Mouse (Mus musculus) G1E (cell line): ENCODE results near the gene Mybbp1a.

Experiments
- CTCF ChIP-seq: IDR thresholded peaks from 2 replicates; pipeline ENCODE4 v1.5.1; 2012; ENCODE audit warnings: low read depth, low read length, inconsistent platforms, mixed read lengths
- GATA2 ChIP-seq: IDR thresholded peaks from 2 replicates; pipeline ENCODE4 v1.6.1; 2012; ENCODE audit warnings: low read depth, low read length, inconsistent platforms, borderline replicate concordance
- POLR2AphosphoS5 ChIP-seq: IDR thresholded peaks from 2 replicates; pipeline ENCODE4 v1.6.1; 2012; ENCODE audit warnings: low read depth, low read length, inconsistent platforms; ENCODE audit not compliant: insufficient replicate concordance
- TAL1 ChIP-seq: conservative IDR thresholded peaks from 2 replicates; pipeline ENCODE4 v1.6.1; 2012; ENCODE audit warnings: low read depth, low read length, inconsistent platforms, mixed read lengths

- TF ChIP-seq CTCF (no peak), POLR2AphosphoS5 (no peak), TAL1 (no peak), GATA2 (no peak)
Observed at GRCm38 (mm10) chr11:72447475-72447874, 6.3 kb downstream of the Mybbp1a start.
